Mouse (Mus musculus): Measurements from ENCODE around the gene Prkar2b.

DNA sequence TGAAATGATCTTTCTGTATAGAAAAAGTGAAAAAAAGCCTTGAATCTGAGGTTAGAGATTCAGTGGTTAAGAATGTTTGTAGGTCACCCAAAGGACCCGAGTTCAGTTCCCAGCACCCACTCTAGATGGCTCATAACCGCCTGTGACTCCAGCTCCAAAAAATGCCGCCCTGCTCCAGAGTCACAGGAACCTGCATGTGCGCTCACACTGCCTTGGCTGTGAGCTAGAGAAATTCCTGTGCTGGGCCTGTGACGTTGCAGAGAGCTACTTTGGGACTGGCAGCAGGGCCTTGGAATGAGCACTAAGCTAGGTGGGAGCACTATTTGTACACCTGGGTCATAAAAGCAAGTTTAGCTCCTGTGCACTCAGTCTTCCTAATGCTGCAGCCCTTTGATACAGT, 144.4 kb downstream of the Prkar2b start:
- TF ChIP-seq IRF4 (IDR thresholded peaks at IDR 0.05; ENCODE audit: low read depth, low read length), result no peak
- TF ChIP-seq CTCF (conservative IDR thresholded peaks at IDR 0.05 in 1 of 2, IDR thresholded peaks at IDR 0.05 in 1 of 2; ENCODE audit: low read depth in 2 of 2, low read length in 2 of 2), result no peak
- TF ChIP-seq ZC3H11A (IDR thresholded peaks at IDR 0.05; ENCODE audit: low read depth, low read length), result no peak
- TF ChIP-seq KAT2A (IDR thresholded peaks at IDR 0.05; ENCODE audit: insufficient replicate concordance, low read length), result no peak
- TF ChIP-seq POLR2A (IDR thresholded peaks at IDR 0.05; ENCODE audit: low read depth, low read length), result no peak
- TF ChIP-seq SMC3 (IDR thresholded peaks at IDR 0.05; ENCODE audit: low read depth, low read length), result no peak
- no peak for TF ChIP-seq USF1 (IDR thresholded peaks at IDR 0.05; ENCODE audit: low read depth, low read length)
